Mouse (Mus musculus): ENCODE results near the gene Gm17581. TPM values are rescaled to one million over a fixed set of nuclear protein-coding genes. Genes with fewer than 3 reads are reported as not detected.

Gm17581 gene
- not detected in 2 replicates for polyA plus RNA-seq (2012; rRNA removed; ENCODE audit: low replicate concordance)

DNA sequence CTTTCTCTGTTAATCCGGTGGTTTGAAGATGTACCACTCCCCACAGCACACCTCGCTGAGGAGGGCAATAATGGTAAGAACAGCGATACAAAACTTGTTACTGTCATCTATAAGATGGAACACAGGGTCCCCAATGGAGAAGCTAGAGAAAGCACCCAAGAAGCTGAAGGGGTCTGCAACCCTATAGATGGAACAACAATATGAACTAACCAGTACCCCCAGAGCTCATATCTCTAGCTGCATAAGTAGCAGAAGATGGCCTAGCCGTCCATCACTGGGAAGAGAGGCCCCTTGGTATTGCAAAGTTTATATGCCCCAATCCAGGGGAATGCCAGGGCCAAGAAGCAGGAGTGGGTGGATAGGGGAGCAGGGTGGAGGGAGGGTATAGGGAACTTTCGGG lies at the start of gene Gm17581:
Gene Gm17581 (minus strand): TSS at position 101 of the 400 bp plus-strand sequence.

DNA sequence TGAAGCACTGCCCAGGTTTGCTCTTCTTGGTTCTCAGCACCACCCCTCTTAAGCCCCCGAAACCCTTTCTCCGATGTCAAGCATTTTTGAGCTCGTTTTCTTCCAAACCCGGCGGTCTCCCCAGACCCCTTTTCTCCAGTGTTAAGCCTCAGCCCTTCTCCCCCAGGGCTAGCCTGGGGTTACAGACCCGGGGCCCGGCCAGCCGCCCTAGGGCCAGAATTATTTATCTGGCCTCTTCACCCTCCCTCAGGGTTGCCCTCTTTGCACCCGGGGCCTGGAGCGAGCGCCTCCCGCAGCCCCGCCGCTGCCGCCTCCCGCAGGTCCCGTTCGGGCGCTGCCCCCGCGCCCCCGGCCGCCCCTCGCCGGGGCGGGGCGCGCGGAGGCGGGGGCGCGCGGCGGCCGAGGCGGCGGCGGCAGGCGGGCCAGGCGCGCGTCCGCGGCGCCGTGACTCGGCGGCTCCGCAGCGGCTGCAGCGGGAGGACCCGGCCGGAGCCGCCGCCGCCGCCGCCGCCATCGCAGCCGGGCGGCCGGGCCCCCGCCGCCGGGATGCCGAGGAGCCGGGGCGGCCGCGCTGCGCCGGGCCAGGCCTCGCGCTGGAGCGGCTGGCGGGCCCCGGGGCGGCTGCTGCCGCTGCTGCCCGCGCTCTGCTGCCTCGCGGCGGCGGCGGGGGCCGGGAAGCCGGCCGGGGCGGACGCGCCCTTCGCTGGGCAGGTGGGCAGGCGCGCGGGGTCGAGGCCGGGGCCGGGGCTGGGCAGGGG lies 39.4 kb upstream of the Gm17581 start, which contains the start of gene Mmp24:
Gene Mmp24 (plus strand): TSS at position 416 of the 758 bp plus-strand sequence.

DNA sequence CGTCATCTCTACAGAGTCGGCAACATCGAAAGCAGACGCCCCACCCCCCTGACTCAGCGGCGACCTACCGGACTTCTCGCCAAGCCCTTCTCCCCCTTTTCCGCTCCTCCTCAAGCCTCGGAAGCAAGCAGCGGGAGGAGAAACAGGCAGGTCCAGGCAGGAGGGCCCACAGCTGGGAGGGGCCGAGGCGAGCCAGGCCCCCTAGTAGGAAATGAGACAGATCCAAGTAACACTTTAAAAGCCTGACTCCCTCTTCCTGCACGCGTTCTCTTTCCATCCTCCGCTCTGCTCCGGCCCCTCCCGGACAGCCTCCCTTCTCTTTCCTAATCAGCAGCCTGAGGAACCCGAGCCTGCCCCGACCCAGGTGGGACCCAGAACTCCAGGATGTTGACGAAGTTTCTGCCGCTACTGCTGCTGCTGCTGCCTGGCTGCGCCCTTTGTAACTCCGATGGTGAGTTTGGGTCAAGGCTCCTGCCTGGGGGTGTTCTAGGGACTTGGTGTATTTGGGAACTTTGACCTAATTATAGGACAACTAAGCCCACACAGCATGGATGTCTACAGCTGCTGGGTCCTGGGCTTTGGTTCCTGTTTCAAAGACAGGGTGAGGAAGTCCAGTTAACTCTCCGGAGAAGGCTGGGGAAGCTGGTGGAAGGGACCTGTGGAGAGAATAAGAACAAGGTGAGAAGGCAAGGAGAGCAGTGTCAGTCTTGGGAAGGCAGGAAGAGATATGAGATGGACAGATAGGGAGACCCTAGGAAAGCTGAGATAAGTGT lies 15.5 kb upstream of the Gm17581 start, which contains the start of gene Procr:
Gene Procr (plus strand): TSS at position 104 of the 773 bp plus-strand sequence.

DNA sequence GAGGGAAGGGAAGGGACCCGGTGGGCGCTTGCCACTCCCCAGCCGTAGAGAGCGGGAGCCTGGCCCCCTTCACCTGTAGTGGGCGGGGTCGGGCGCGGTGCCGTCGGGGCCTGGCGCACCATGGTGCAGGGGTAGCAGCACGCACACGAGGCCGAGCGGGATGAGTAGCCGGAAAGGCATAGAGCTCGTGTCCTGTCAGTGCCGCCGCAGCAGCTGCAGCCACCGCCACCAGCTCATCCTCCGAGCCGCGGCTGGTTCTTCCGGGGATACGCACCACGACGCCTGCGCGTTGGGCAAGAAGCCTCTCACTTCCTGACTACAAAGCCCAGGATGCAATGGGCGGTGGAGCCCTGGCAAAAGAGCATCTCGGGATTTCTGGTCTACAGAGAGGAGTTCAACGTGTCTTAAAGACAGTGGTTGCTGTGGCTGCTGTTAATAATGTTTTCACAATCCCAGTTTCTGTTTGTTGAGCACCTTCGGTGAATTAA lies 6.5 kb downstream of the Gm17581 start, which contains the start of gene Edem2:
Gene Edem2 (minus strand): TSS at position 318 of the 488 bp plus-strand sequence.

DNA sequence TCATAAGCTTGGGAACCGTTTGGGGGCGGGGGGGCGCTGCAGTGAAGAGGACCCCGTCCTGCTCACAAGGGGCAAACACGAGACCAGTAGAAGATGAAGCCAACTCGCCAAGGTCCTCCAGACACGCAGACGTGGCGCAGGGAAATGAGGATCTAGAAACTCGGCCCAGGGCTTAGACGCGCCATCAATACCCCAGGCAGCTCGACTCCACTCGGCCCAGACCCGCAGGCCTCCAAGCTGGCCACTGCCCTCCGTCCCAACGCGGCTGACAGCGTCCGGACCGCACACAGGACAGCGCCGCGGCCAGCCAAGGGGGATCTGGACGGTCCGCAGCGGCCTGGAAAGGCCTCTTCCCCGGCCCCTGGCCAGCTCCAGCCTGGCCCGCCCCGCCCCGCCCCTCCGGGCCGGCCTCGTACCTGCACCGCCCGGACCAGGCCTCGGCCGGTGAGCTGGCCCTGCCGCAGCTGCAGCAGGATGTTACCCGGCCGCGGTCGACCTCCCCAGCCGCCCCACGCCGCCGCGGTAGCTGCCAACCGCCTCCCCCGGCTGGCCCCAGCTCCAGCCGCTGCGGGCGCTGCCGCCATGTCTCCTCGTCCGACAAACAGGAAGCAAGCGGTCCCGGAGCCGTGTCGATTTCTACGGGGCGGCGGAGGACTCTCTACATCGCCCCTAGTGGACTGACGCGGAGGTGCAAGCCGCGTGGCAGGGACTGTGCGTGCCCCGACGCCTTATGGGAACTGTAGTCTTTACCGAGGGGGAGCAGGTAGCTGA lies 43.8 kb downstream of the Gm17581 start, which contains the start of gene Trpc4ap:
Gene Trpc4ap (minus strand): TSS at position 662 of the 771 bp plus-strand sequence.

Other genes starting within 250 kb of the Gm17581 start
- gene Acss2, start 217.9 kb downstream of the Gm17581 start, polyA plus RNA-seq (2012; rRNA removed; ENCODE audit: low replicate concordance), result 326 and 376 TPM in 2 replicates
- gene Ggt7, start 217.6 kb downstream of the Gm17581 start, polyA plus RNA-seq (2012; rRNA removed; ENCODE audit: low replicate concordance), result 5.9 and 28.5 TPM in 2 replicates
- 22.4 and 30.8 TPM in 2 replicates for gene Gss, start 143.1 kb downstream of the Gm17581 start, polyA plus RNA-seq (2012; rRNA removed; ENCODE audit: low replicate concordance)
- 0.21 and 0.39 TPM in 2 replicates for gene Myh7b, start 124.7 kb downstream of the Gm17581 start, polyA plus RNA-seq (2012; rRNA removed; ENCODE audit: low replicate concordance)
- gene Trpc4ap, start 43.5 kb downstream of the Gm17581 start, polyA plus RNA-seq (2012; rRNA removed; ENCODE audit: low replicate concordance), result 152 and 177 TPM in 2 replicates
- gene Edem2, start 6.4 kb downstream of the Gm17581 start, polyA plus RNA-seq (2012; rRNA removed; ENCODE audit: low replicate concordance), result 38.8 and 49.6 TPM in 2 replicates
- gene Procr, start 15.3 kb upstream of the Gm17581 start, polyA plus RNA-seq (2012; rRNA removed; ENCODE audit: low replicate concordance), result 20.1 and 20.5 TPM in 2 replicates
- 0.12 and 0.13 TPM in 2 replicates for gene Mmp24, start 39.5 kb upstream of the Gm17581 start, polyA plus RNA-seq (2012; rRNA removed; ENCODE audit: low replicate concordance)
- 60.4 and 88.2 TPM in 2 replicates for gene BC029722, start 83.6 kb upstream of the Gm17581 start, polyA plus RNA-seq (2012; rRNA removed; ENCODE audit: low replicate concordance)
- 85.6 and 109 TPM in 2 replicates for gene Eif6, start 91.1 kb upstream of the Gm17581 start, polyA plus RNA-seq (2012; rRNA removed; ENCODE audit: low replicate concordance)
- gene Fam83c, start 99.0 kb upstream of the Gm17581 start, polyA plus RNA-seq (2012; rRNA removed; ENCODE audit: low replicate concordance), result 0.12 TPM in 1 of 2 replicates, not detected in the other
- gene Uqcc1, start 194.4 kb upstream of the Gm17581 start, polyA plus RNA-seq (2012; rRNA removed; ENCODE audit: low replicate concordance), result 47.4 and 61.3 TPM in 2 replicates
- not detected in 2 replicates for gene Gm15557, start 204.9 kb upstream of the Gm17581 start, polyA plus RNA-seq (2012; rRNA removed; ENCODE audit: low replicate concordance)
- 2.3 and 4.5 TPM in 2 replicates for gene Gdf5, start 209.5 kb upstream of the Gm17581 start, polyA plus RNA-seq (2012; rRNA removed; ENCODE audit: low replicate concordance)
- 11.2 and 13.4 TPM in 2 replicates for gene Cep250, start 220.6 kb upstream of the Gm17581 start, polyA plus RNA-seq (2012; rRNA removed; ENCODE audit: low replicate concordance)